Mouse (Mus musculus) hindbrain, postnatal 0 days (tissue): ENCODE measurements around the gene Grk3. TPM values are rescaled to one million over a fixed set of nuclear protein-coding genes. Genes with fewer than 3 reads are reported as not detected.
A peak's percentile ranks its signal among the peaks of the same experiment; 100 is the strongest.

Experiments used
- ATAC-seq: fragments of 200-750 bp; cut with Nextera tagmentation; 2 replicates; pipeline ENCODE4 v1.8.0; 2017; ENCODE audit warnings: mild to moderate bottlenecking, moderate TSS enrichment, moderate library complexity
- DNase-seq: peaks from one replicate; pipeline ENCODE4 v3.0.0-alpha.2; 2015; ENCODE audit warnings: low spot score
- H3K27ac ChIP-seq: fragments of 300-500 bp; sonication (generic); 2 replicates; pipeline ENCODE4 v1.5.1; 2014; ENCODE audit warnings: mild to moderate bottlenecking
- H3K27me3 ChIP-seq: fragments of 300-500 bp; sonication (generic); 2 replicates; pipeline ENCODE4 v1.6.1; 2014; ENCODE audit warnings: low read length, mixed read lengths; ENCODE audit not compliant: insufficient read depth
- H3K36me3 ChIP-seq: fragments of 300-500 bp; sonication (generic); 2 replicates; pipeline ENCODE4 v1.6.1; 2014; ENCODE audit warnings: low read length, mixed read lengths; ENCODE audit not compliant: insufficient read depth
- H3K4me1 ChIP-seq: fragments of 300-500 bp; sonication (generic); 2 replicates; pipeline ENCODE4 v1.6.1; 2014; ENCODE audit warnings: antibody characterized with exemption, low read length, mixed read lengths; ENCODE audit not compliant: insufficient read depth
- H3K4me2 ChIP-seq: fragments of 300-500 bp; sonication (generic); 2 replicates; pipeline ENCODE4 v1.6.1; 2014; ENCODE audit warnings: low read depth, mild to moderate bottlenecking, low read length, moderate library complexity, mixed read lengths
- H3K4me3 ChIP-seq: fragments of 300-500 bp; sonication (generic); 2 replicates; pipeline ENCODE4 v1.5.1; 2014; ENCODE audit warnings: low read length
- H3K9ac ChIP-seq: fragments of 300-500 bp; sonication (generic); replicated peaks from 2 replicates; pipeline ENCODE4 v1.6.1; 2014; ENCODE audit warnings: mild to moderate bottlenecking, low read length, moderate library complexity, mixed read lengths
- H3K9me3 ChIP-seq: fragments of 300-500 bp; sonication (generic); 2 replicates; pipeline ENCODE4 v1.6.1; 2016; ENCODE audit warnings: low read length, mixed read lengths
- CTCF ChIP-seq: IDR thresholded peaks from 2 replicates; pipeline ENCODE4 v1.5.1; 2016; ENCODE audit warnings: antibody characterized with exemption, control low read depth, low read depth
- WGBS: fragments of 180-500 bp; shearing (Covaris S2); extraction: QIAGEN DNeasy Blood & Tissue Kit; methylation state at CpG from one replicate; pipeline ENCODE4 v1.1.7; 2014; 5-methylcytosine and 5-hydroxymethylcytosine counted together
- polyA plus RNA-seq: library from polyadenylated mRNA; unstranded; fragments of >200 nt; fragmentation: Nextera tagmentation; extraction: Ambion mirVana; gene quantifications from 2 replicates; pipeline ENCODE4 v1.2.1, GENCODE M21; 2015
- total RNA-seq: library from RNA; depleted of rRNA; stranded (reverse); fragments of >200 nt; gene quantifications from 2 replicates; pipeline ENCODE4 v1.2.3, GENCODE M21; 2014; rRNA removed

Gene Grk3
- total and polyA plus RNA-seq, 2 experiments from 2014 or later: 22.4 to 67.6 TPM

DNA sequence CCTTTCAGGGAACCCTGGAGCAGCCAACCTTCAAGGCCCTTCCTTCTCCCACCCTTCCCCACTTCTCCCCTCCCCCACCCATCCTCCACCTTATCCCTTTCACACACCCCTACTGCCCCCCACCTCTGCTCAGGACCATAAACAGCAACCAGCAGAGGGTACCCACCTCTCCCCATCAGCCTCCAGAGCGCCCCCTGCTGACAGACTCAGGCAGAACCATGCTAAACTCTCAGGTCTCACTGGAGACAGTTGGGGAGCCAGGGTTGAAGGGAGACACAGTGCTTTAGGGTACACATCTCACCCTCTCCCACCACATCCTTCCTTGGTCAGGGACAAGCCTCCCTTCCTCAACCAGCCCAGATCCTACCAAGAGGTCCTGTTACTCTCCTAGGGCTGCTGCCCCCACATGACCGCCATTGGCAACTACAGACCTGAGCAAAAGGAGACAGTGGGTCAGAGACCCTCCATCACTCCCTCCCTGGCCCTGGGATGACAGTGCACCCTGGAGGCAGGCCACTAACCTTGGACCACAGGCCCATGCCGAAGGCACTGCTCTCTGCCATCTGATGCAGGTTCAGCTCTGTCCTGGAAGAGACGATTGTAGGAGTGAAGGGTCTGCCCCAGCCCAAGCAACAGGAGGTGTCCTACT lies 150.7 kb downstream of the Grk3 start:
- no peak overlapping the region for H3K4me3 ChIP-seq
- H3K9ac ChIP-seq: no peak overlapping the region
- H3K4me2 ChIP-seq: no peak overlapping the region
- H3K27ac ChIP-seq: no peak overlapping the region
- no peaks in the 10 kb centered on the region for H3K4me1 ChIP-seq
- WGBS: 40% methylated on average over 4 of the region's 4 CpGs
- DNase-seq: peak; percentile 46
- ATAC-seq: peak; percentile 36; the same call in 1 of the 2 replicates
- H3K9me3 ChIP-seq: no peaks in the 10 kb centered on the region
- TF ChIP-seq CTCF: peak; percentile 75
- H3K36me3 ChIP-seq: no peaks in the 10 kb centered on the region
- H3K27me3 ChIP-seq: no peaks in the 10 kb centered on the region

Other genes with a start within 250 kb of the Grk3 start
- 1.9 and 2.3 TPM in 2 replicates for gene Myo18b, start 119.4 kb downstream of the Grk3 start, total RNA-seq
- 0.75 and 1.1 TPM in 2 replicates for gene Myo18b, start 119.4 kb downstream of the Grk3 start, polyA plus RNA-seq
- gene Crybb2, start 54.3 kb upstream of the Grk3 start, total RNA-seq: not detected in 2 replicates
- gene Crybb2, start 54.3 kb upstream of the Grk3 start, polyA plus RNA-seq: not detected in 2 replicates
- 1.6 and 5.3 TPM in 2 replicates for gene Crybb3, start 65.8 kb upstream of the Grk3 start, total RNA-seq
- gene Crybb3, start 65.8 kb upstream of the Grk3 start, polyA plus RNA-seq: 2.3 and 2.6 TPM in 2 replicates
- gene 2900026A02Rik, start 205.4 kb upstream of the Grk3 start, total RNA-seq: 9.2 and 10.6 TPM in 2 replicates
- 2.5 and 3.1 TPM in 2 replicates for gene 2900026A02Rik, start 205.4 kb upstream of the Grk3 start, polyA plus RNA-seq
- gene Tmem211, start 211.1 kb upstream of the Grk3 start, total RNA-seq: 0.16 TPM in 1 of 2 replicates, not detected in the other
- gene Tmem211, start 211.1 kb upstream of the Grk3 start, polyA plus RNA-seq: 0.10 TPM in 1 of 2 replicates, not detected in the other